Mouse (Mus musculus) limb, embryonic 10.5 days (tissue): Measurements from ENCODE around the gene Nos3. TPM values are rescaled to one million over a fixed set of nuclear protein-coding genes. Genes with fewer than 3 reads are reported as not detected.

Experiments
- DNase-seq: peaks from one replicate; pipeline ENCODE4 v3.0.0-alpha.2; 2017; ENCODE audit warnings: low spot score
- H3K27ac ChIP-seq: fragments of 300-500 bp; sonication (generic); 2 replicates; pipeline ENCODE4 v1.5.1; 2016; ENCODE audit warnings: mild to moderate bottlenecking
- H3K27me3 ChIP-seq: fragments of 300-500 bp; sonication (generic); 2 replicates; pipeline ENCODE4 v1.6.1; 2016; ENCODE audit warnings: low read depth, mild to moderate bottlenecking; ENCODE audit not compliant: poor library complexity, severe bottlenecking
- H3K36me3 ChIP-seq: fragments of 300-500 bp; sonication (generic); 2 replicates; pipeline ENCODE4 v1.6.1; 2016; ENCODE audit warnings: mild to moderate bottlenecking, moderate library complexity
- H3K4me1 ChIP-seq: fragments of 300-500 bp; sonication (generic); 2 replicates; pipeline ENCODE4 v1.6.1; 2016
- H3K4me3 ChIP-seq: fragments of 300-500 bp; sonication (generic); 2 replicates; pipeline ENCODE4 v1.5.1; 2016; ENCODE audit warnings: mild to moderate bottlenecking, moderate library complexity
- H3K9me3 ChIP-seq: fragments of 300-500 bp; sonication (generic); replicated peaks from 2 replicates; pipeline ENCODE4 v1.6.1; 2016; ENCODE audit warnings: mild to moderate bottlenecking
- WGBS: fragments of 180-500 bp; shearing (Covaris S2); methylation state at CpG from one replicate; pipeline ENCODE4 v1.1.7; 2016; 5-methylcytosine and 5-hydroxymethylcytosine counted together
- polyA plus RNA-seq: library from polyadenylated mRNA; unstranded; fragments of >200 nt; fragmentation: Nextera tagmentation; extraction: Ambion mirVana; gene quantifications from 2 replicates; pipeline ENCODE4 v1.2.1, GENCODE M21; 2016

Nos3 gene
- polyA plus RNA-seq, 1 experiment from 2014 or later, result 8.9 TPM

DNA sequence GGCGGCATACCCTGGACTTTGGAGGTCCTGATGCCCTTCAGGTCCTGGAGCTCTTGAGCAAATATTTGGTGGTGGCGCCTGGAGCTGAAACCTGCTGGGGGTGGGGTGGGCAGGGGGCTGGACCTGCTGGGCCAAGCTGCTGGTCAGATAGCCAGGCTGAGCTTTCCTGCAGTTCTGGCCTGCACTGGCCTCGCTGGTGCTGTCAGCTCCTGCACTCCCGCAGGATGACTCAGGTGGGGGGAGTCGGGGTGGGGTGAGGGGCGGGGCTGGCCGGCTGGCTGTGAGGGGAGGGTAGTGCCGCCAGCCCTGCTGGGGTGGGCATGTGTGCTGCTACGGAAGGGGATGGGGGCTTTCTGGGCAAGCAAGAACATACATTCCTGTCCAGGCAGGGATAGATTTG lies 64.0 kb downstream of the Nos3 start:
- DNase-seq, result no peak
- Histone ChIP-seq H3K4me1 (peaks cover 50% of the 10 kb centered on the region), H3K36me3 (peaks cover 45% of the 10 kb centered on the region), H3K27ac (peak overlapping the region; percentile 88), H3K9me3 (no peaks in the 10 kb centered on the region), H3K27me3 (peaks cover 9% of the 10 kb centered on the region; the same call in 1 of the 2 replicates), H3K4me3 (peak overlapping the region; percentile 77)
- 10% methylated on average over 9 of the region's 9 CpGs for WGBS

- Histone ChIP-seq H3K4me3 (no peak overlapping the region), H3K4me1 (peaks cover under 1% of the 10 kb centered on the region; the same call in 1 of the 2 replicates), H3K27me3 (no peaks in the 10 kb centered on the region), H3K27ac (no peak overlapping the region), H3K9me3 (no peaks in the 10 kb centered on the region), H3K36me3 (peaks cover 97% of the 10 kb centered on the region)
- 92% methylated on average over 8 of the region's 8 CpGs for WGBS
- DNase-seq, result no peak
These were observed 69.4 kb downstream of the Nos3 start for GRCm38 (mm10) chr5:24433993-24434392.

Other genes with a start within 250 kb of the Nos3 start
- 20.2 and 22.0 TPM in 2 replicates for gene Nupl2, start 199.8 kb upstream of the Nos3 start, polyA plus RNA-seq
- 15.0 and 19.3 TPM in 2 replicates for gene Kcnh2, start 13.2 kb upstream of the Nos3 start, polyA plus RNA-seq
- 1.4 and 2.1 TPM in 2 replicates for gene Atg9b, start 27.3 kb downstream of the Nos3 start, polyA plus RNA-seq
- 56.6 and 56.7 TPM in 2 replicates for gene Abcb8, start 28.9 kb downstream of the Nos3 start, polyA plus RNA-seq
- 0.13 and 0.30 TPM in 2 replicates for gene Asic3, start 48.6 kb downstream of the Nos3 start, polyA plus RNA-seq
- gene Cdk5, start 58.7 kb downstream of the Nos3 start, polyA plus RNA-seq, result 37.2 and 48.5 TPM in 2 replicates
- gene Slc4a2, start 59.0 kb downstream of the Nos3 start, polyA plus RNA-seq, result 33.7 and 43.9 TPM in 2 replicates
- gene Fastk, start 80.5 kb downstream of the Nos3 start, polyA plus RNA-seq, result 101 and 118 TPM in 2 replicates
- gene Tmub1, start 83.0 kb downstream of the Nos3 start, polyA plus RNA-seq, result 22.1 and 24.2 TPM in 2 replicates
- gene Agap3, start 87.4 kb downstream of the Nos3 start, polyA plus RNA-seq, result 39.8 and 42.7 TPM in 2 replicates
- 0.04 TPM in 1 of 2 replicates, not detected in the other for gene Gbx1, start 162.4 kb downstream of the Nos3 start, polyA plus RNA-seq
- gene Asb10, start 176.2 kb downstream of the Nos3 start, polyA plus RNA-seq, result 0.13 and 0.15 TPM in 2 replicates
- 0.05 TPM in 1 of 2 replicates, not detected in the other for gene 4931409K22Rik, start 192.0 kb downstream of the Nos3 start, polyA plus RNA-seq
- gene Abcf2, start 212.7 kb downstream of the Nos3 start, polyA plus RNA-seq, result 177 and 197 TPM in 2 replicates
- gene Chpf2, start 221.9 kb downstream of the Nos3 start, polyA plus RNA-seq, result 15.1 and 19.0 TPM in 2 replicates